Mouse (Mus musculus) brain, embryonic 14.5 days (tissue): ENCODE data around the gene Krtap9-3.

Source experiments
- CTCF ChIP-seq: fragments of 200-500 bp; IDR thresholded peaks from 2 replicates; pipeline ENCODE4 v1.5.1; 2012; ENCODE audit warnings: inconsistent platforms, mild to moderate bottlenecking, moderate library complexity, borderline replicate concordance; ENCODE audit not compliant: insufficient read depth, insufficient read length; ENCODE audit errors: extremely low read depth
- POLR2A ChIP-seq: fragments of 200-500 bp; IDR thresholded peaks from 2 replicates; pipeline ENCODE4 v1.6.1; 2012; ENCODE audit warnings: mild to moderate bottlenecking, inconsistent platforms, borderline replicate concordance; ENCODE audit not compliant: poor library complexity, insufficient read depth, insufficient read length, severe bottlenecking; ENCODE audit errors: extremely low read depth

DNA sequence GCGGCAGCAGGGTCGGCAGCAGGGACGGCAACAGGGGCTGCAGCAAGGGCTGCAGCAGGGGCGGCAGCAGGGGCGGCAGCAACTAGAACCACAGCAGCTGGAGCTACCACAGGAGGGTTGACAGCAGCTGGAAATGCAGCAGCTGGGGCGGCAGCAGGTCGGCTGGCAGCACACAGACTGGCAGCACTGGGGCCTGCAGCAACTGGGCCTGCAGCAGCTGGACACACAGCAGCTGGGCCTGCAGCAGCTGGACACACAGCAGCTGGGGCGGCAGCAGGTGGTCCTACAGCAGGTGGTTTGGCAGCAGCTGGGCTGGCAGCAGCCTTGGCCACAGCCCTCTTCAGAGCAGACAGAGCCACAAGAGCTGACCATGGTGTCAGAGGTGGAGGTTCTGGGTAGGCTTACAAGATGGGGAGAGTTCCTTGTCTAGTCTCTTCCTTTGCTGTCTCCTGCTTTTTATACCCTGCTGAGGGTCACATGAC, 36.8 kb upstream of the Krtap9-3 start, which contains the start of gene Krtap4-2:
- TF ChIP-seq POLR2A (no peak), CTCF (no peak)
